In the genomic region with DNA sequence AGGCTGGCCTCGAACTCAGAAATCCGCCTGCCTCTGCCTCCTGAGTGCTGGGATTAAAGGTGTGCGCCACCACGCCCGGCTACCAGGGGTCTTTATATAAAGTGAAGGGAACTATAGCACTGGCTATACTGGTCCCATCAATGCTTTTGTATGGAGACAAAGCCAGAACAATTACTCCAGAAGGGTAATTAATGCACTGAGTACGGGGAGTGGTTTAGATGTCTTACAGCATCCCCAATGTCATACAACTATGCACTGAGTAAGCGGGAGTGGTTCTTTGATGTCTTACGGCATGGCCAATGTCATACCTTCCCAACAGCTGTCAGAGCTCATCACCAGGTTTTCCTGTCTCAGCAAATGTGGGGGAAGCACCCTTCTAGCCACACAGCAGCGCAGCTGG, we compare ENCODE assay signal across 24 mouse cellular contexts. TPM values are rescaled to one million over a fixed set of nuclear protein-coding genes. Genes with fewer than 3 reads are reported as not detected.
DNase-seq lines count a peak whose midpoint lies in the region; ATAC-seq lines count a peak whose summit lies in the region.
"Had no signal": no experiment of that assay in that cellular context is flagged by ENCODE, and none has a peak within 500 bp of the region (broad histone marks: within the 10 kb centered on the region; RNA-seq: fewer than 3 reads in every experiment).

No protein-coding gene starts in this region.

- no peaks in the 10 kb centered on the region for H3K9me3 ChIP-seq in hindbrain, embryonic 11.5 days (ENCODE audit: control insufficient read depth, low read length)
- no peaks in the 10 kb centered on the region for H3K9me3 ChIP-seq in forebrain, embryonic 13.5 days (replicated peaks)
- H3K9me3 ChIP-seq: G1E had no signal

- no peak overlapping the region for H3K9ac ChIP-seq in hindbrain, embryonic 11.5 days (ENCODE audit: low read depth, low read length)
- H3K9ac ChIP-seq in forebrain, embryonic 13.5 days: no peak overlapping the region

- H3K27ac ChIP-seq in hindbrain, embryonic 11.5 days (ENCODE audit: low read depth, low read length): no peak overlapping the region
- no peak overlapping the region for H3K27ac ChIP-seq in forebrain, embryonic 13.5 days

- WGBS in hindbrain, embryonic 11.5 days: 94% methylated on average over 8 of the region's 9 CpGs
- WGBS in forebrain, embryonic 13.5 days: 92% methylated on average over 9 of the region's 9 CpGs

- H3K4me2 ChIP-seq in hindbrain, embryonic 11.5 days (replicated peaks; ENCODE audit: low read depth, low read length): no peak overlapping the region
- H3K4me2 ChIP-seq in forebrain, embryonic 13.5 days: no peak overlapping the region

- no peaks in the 10 kb centered on the region for H3K27me3 ChIP-seq in hindbrain, embryonic 11.5 days (ENCODE audit: control insufficient read depth, insufficient read depth, low read length)
- H3K27me3 ChIP-seq in forebrain, embryonic 13.5 days: no peaks in the 10 kb centered on the region
- H3K27me3 ChIP-seq: CH12.LX, Patski had no signal

- H3K4me3 ChIP-seq in hindbrain, embryonic 11.5 days (ENCODE audit: low read depth, low read length): no peak overlapping the region
- H3K4me3 ChIP-seq in forebrain, embryonic 13.5 days: no peak overlapping the region

- no peaks in the 10 kb centered on the region for H3K36me3 ChIP-seq in hindbrain, embryonic 11.5 days (ENCODE audit: control insufficient read depth, insufficient read depth, low read length)
- H3K36me3 ChIP-seq in forebrain, embryonic 13.5 days (ENCODE audit: poor library complexity, severe bottlenecking): 0 out of 2 replicates have a peak, but pooled peaks cover 10% of the 10 kb centered on the region

- peak; percentile 58 for DNase-seq in ES-CJ7 (ENCODE audit: low read depth, low spot score)
- peak; percentile 44 for DNase-seq in R1 (ENCODE audit: low read depth, low spot score)
- DNase-seq in ZHBTc4 (ENCODE audit: low read depth, low spot score): peak; percentile 87
- DNase-seq in hindbrain, embryonic 11.5 days (ENCODE audit: low spot score): no peak
- no peak for DNase-seq in frontal cortex, postnatal 25 days (ENCODE audit: low spot score in 2 of 2)
- DNase-seq: adrenal gland, adult 2 months; adrenal gland, adult 8-10 months; adrenal gland, postnatal 10 days; adrenal gland, postnatal 14 days; adrenal gland, postnatal 25 days; adrenal gland, postnatal 36 days; B cell, adult 2 months; cerebellum, adult 11 months; cerebellum, adult 11-12 months; cerebellum, adult 18-20 months; cerebellum, adult 2 months; cerebellum, adult 8-10 months; cerebellum, adult 9-10 months had no signal

- ATAC-seq in hindbrain, embryonic 11.5 days (ENCODE audit: low FRiP score): no peak
- no peak for ATAC-seq in forebrain, embryonic 13.5 days
- ATAC-seq: activated CD4-positive, CD25-positive, alpha-beta regulatory T cell, adult 4 months; CD4-positive, CD25-positive, alpha-beta regulatory T cell, adult 4 months; Patski had no signal

- no peaks in the 10 kb centered on the region; the same call in 1 of the 2 replicates for H3K4me1 ChIP-seq in hindbrain, embryonic 11.5 days (replicated peaks; ENCODE audit: control insufficient read depth, insufficient read depth, low read length)
- peaks cover 34% of the 10 kb centered on the region for H3K4me1 ChIP-seq in forebrain, embryonic 13.5 days

RNA-seq across cellular contexts. Expression of a gene that starts 2.1 kb away (rescaled TPM):
- 26.3 and 27.2 TPM in 2 replicates for polyA plus RNA-seq in hindbrain, embryonic 11.5 days (2014; fragmentation: Nextera tagmentation; extraction: Ambion mirVana)
- polyA plus RNA-seq in forebrain, embryonic 13.5 days (2015; fragmentation: Nextera tagmentation; extraction: Ambion mirVana): 28.1 and 31.1 TPM in 2 replicates

RNA-seq across cellular contexts. Expression of a gene that starts 4.3 kb away (rescaled TPM):
- 32.4 and 33.3 TPM in 2 replicates for polyA plus RNA-seq in hindbrain, embryonic 11.5 days (2014; fragmentation: Nextera tagmentation; extraction: Ambion mirVana)
- 18.7 and 21.5 TPM in 2 replicates for polyA plus RNA-seq in forebrain, embryonic 13.5 days (2015; fragmentation: Nextera tagmentation; extraction: Ambion mirVana)

Comparison
In these comparisons a context has a peak if more than half of its experiments do, and no peak if none do; other contexts are left out.
1. DNase-seq: peak in ES-CJ7 (single experiment), R1 (single experiment) and ZHBTc4 (single experiment); none in hindbrain, embryonic 11.5 days (single experiment) and frontal cortex, postnatal 25 days (0 of 2).